Mouse (Mus musculus): Measurements from ENCODE around the gene Ano10.

DNA sequence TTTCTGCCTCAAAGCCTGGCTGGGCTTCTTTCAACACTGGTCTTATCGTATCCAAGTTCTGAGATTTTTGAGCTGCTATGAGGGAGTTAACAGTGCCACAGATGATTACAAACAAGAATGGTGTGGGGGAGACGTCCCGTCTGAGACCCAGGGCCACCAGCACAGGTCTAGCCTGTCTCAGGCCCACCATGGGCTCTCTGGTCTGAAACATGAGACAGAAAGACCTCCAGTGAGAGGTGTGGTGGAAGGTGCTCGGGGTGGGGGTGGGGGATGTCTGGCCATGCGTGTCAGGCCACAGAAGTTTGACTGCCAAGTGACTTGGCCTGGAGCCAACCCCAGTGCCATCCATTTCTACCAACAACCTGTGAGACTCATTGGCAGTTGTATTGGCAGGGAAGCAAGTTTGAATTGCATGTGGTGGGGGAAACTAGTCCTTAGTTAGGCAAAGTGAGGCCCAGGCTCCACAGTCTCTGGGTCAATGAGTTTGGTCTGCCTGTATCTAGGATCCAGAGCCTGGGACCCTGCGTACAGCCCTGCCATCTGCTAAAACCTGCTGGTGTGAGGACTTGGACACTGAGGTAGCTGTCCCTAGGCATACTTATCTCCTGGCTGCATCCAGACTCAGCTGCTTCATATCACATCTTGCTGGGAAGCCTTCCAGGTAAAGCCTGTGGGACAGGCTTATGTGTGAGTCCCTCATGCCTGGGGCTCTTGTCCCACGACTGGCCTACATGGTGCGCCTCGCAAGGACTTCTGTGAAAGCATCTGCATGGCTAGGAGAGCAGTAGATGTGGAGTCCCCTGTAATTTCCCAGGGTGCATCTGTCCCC is 120.6 kb downstream of the Ano10 start:
- TF ChIP-seq POLR2A (IDR thresholded peaks at IDR 0.05; ENCODE audit: insufficient read depth, low read length) (no peak), CTCF (IDR thresholded peaks at IDR 0.05; ENCODE audit: low read depth, low read length) (no peak), EP300 (IDR thresholded peaks at IDR 0.05; ENCODE audit: insufficient read depth, low read depth, low read length) (no peak)
